Mouse (Mus musculus) limb, embryonic 12.5 days (tissue): Measurements from ENCODE around the gene Sh3bgrl2. TPM values are rescaled to one million over a fixed set of nuclear protein-coding genes. Genes with fewer than 3 reads are reported as not detected.

ENCODE experiments used
- ATAC-seq: fragments of 200-750 bp; cut with Nextera tagmentation; 2 replicates; pipeline ENCODE4 v1.8.0; 2017; ENCODE audit warnings: low read depth, moderate TSS enrichment; ENCODE audit not compliant: insufficient number of reproducible peaks, insufficient read depth, low FRiP score, low TSS enrichment
- H3K27ac ChIP-seq: fragments of 300-500 bp; sonication (generic); 2 replicates; pipeline ENCODE4 v1.5.1; 2016; ENCODE audit warnings: mild to moderate bottlenecking, moderate library complexity
- H3K27me3 ChIP-seq: fragments of 300-500 bp; sonication (generic); 2 replicates; pipeline ENCODE4 v1.6.1; 2016; ENCODE audit warnings: mild to moderate bottlenecking, moderate library complexity
- H3K36me3 ChIP-seq: fragments of 300-500 bp; sonication (generic); 2 replicates; pipeline ENCODE4 v1.6.1; 2016; ENCODE audit warnings: mild to moderate bottlenecking, moderate library complexity
- H3K4me1 ChIP-seq: fragments of 300-500 bp; sonication (generic); replicated peaks from 2 replicates; pipeline ENCODE4 v1.6.1; 2016
- H3K4me2 ChIP-seq: fragments of 300-500 bp; sonication (generic); 2 replicates; pipeline ENCODE4 v1.6.1; 2016; ENCODE audit warnings: mild to moderate bottlenecking, moderate library complexity
- H3K4me3 ChIP-seq: fragments of 300-500 bp; sonication (generic); replicated peaks from 2 replicates; pipeline ENCODE4 v1.5.1; 2016; ENCODE audit warnings: mild to moderate bottlenecking
- H3K9ac ChIP-seq: fragments of 300-500 bp; sonication (generic); replicated peaks from 2 replicates; pipeline ENCODE4 v1.6.1; 2016; ENCODE audit warnings: mild to moderate bottlenecking, moderate library complexity
- H3K9me3 ChIP-seq: fragments of 300-500 bp; sonication (generic); 2 replicates; pipeline ENCODE4 v1.6.1; 2016; ENCODE audit warnings: mild to moderate bottlenecking, moderate library complexity
- WGBS: fragments of 180-500 bp; shearing (Covaris S2); methylation state at CpG from one replicate; pipeline ENCODE4 v1.1.7; 2016; 5-methylcytosine and 5-hydroxymethylcytosine counted together
- polyA plus RNA-seq: library from polyadenylated mRNA; unstranded; fragments of >200 nt; fragmentation: Nextera tagmentation; extraction: Ambion mirVana; gene quantifications from 2 replicates; pipeline ENCODE4 v1.2.1, GENCODE M21; 2016

Gene Sh3bgrl2
- polyA plus RNA-seq, 1 experiment from 2014 or later, result 9.6 TPM

- H3K9me3 ChIP-seq, result no peaks in the 10 kb centered on the region
- no peaks in the 10 kb centered on the region for H3K27me3 ChIP-seq
- no peak overlapping the region for H3K4me3 ChIP-seq
- H3K36me3 ChIP-seq, result no peaks in the 10 kb centered on the region
- 80% methylated on average over 4 of the region's 4 CpGs for WGBS
- H3K4me1 ChIP-seq, result peaks cover 66% of the 10 kb centered on the region
- H3K4me2 ChIP-seq, result no peak overlapping the region
- no peak overlapping the region for H3K9ac ChIP-seq
- no peak for ATAC-seq
- H3K27ac ChIP-seq, result no peak overlapping the region
Observed at GRCm38 (mm10) chr9:83575403-83575802, 27.3 kb downstream of the Sh3bgrl2 start.

DNA sequence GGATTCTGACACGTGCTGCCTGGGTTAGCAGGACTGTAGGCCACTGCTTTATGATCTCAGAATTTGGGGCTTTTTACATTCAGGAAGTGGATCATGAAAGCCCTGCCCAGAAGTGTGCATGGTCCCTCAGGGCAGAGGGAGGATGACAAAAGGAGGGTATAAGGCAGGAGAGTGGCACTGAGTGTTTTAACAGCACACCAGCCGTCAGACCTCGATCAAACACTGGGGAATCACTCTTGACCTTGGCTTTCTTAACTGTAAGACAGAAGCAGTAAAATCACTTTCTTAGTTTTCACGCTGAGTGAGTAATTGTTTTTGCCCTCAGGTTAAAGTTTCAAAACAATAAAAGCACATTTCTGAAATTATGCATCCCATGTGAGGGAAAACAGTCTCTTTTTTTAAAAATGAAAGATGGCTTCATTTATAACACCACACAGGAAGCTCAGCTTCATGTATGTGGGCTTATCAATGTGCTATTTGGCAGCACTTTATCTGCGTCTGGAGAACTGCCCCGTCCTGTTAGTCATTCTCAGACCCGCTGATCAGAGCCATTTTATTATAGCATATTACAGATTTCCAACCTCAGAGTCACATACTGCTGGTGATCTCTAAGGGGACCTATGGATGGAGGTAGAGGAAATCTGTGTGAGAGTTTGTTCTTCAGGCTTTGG lies 28.0 kb downstream of the Sh3bgrl2 start:
- Histone ChIP-seq H3K36me3 (no peaks in the 10 kb centered on the region), H3K4me1 (peaks cover 59% of the 10 kb centered on the region), H3K4me2 (no peak overlapping the region), H3K4me3 (no peak overlapping the region), H3K9me3 (no peaks in the 10 kb centered on the region), H3K9ac (no peak overlapping the region), H3K27me3 (no peaks in the 10 kb centered on the region), H3K27ac (peak overlapping the region; percentile 30; the same call in 1 of the 2 replicates)
- ATAC-seq, result no peak
- 40% methylated on average over 7 of the region's 7 CpGs for WGBS

- H3K9me3 ChIP-seq, result no peaks in the 10 kb centered on the region
- peaks cover 57% of the 10 kb centered on the region for H3K4me1 ChIP-seq
- H3K4me3 ChIP-seq, result no peak overlapping the region
- H3K9ac ChIP-seq, result no peak overlapping the region
- H3K27ac ChIP-seq, result no peak overlapping the region
- no peaks in the 10 kb centered on the region for H3K36me3 ChIP-seq
- ATAC-seq, result no peak
- 37% methylated on average over 3 of the region's 3 CpGs for WGBS
- H3K4me2 ChIP-seq, result no peak overlapping the region
- H3K27me3 ChIP-seq, result no peaks in the 10 kb centered on the region
Observed at GRCm38 (mm10) chr9:83576689-83577057, 28.5 kb downstream of the Sh3bgrl2 start.

GRCm38 (mm10) chr9:83577260-83577659 lies 29.1 kb downstream of the Sh3bgrl2 start:
- peaks cover 59% of the 10 kb centered on the region for H3K4me1 ChIP-seq
- ATAC-seq, result no peak
- no peaks in the 10 kb centered on the region for H3K36me3 ChIP-seq
- H3K27ac ChIP-seq, result 0 out of 2 replicates have a peak overlapping the region, but pooled peaks have one; percentile 35
- no peaks in the 10 kb centered on the region for H3K9me3 ChIP-seq
- no peak overlapping the region for H3K4me3 ChIP-seq
- H3K27me3 ChIP-seq, result no peaks in the 10 kb centered on the region
- no peak overlapping the region for H3K9ac ChIP-seq
- WGBS, result 87% methylated on average over 7 of the region's 7 CpGs
- H3K4me2 ChIP-seq, result no peak overlapping the region

DNA sequence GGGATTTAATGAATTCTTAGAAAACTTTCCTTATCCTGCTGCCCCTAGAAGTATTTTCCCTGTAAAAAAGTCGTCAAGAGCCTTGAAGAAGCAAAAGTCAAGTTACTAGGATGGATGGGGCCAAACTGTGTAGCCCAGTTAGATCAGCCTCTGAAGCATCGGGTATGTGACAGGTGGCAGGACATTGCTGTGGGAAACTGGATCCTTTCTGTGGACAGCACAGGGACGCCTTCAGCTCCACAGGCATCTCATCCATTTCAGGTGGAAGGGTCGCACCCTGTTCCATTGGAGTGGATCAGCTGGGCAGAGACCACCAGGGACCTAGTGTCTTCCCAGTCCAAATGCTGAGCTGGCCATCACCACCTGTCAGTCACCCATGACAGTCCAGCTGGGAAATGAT lies 30.9 kb downstream of the Sh3bgrl2 start:
- H3K9ac ChIP-seq, result no peak overlapping the region
- H3K9me3 ChIP-seq, result no peaks in the 10 kb centered on the region
- H3K27ac ChIP-seq, result no peak overlapping the region
- H3K4me1 ChIP-seq, result peaks cover 54% of the 10 kb centered on the region
- ATAC-seq, result no peak
- no peaks in the 10 kb centered on the region for H3K36me3 ChIP-seq
- H3K4me2 ChIP-seq, result no peak overlapping the region
- H3K27me3 ChIP-seq, result no peaks in the 10 kb centered on the region
- no peak overlapping the region for H3K4me3 ChIP-seq
- 77% methylated on average over 4 of the region's 4 CpGs for WGBS

DNA sequence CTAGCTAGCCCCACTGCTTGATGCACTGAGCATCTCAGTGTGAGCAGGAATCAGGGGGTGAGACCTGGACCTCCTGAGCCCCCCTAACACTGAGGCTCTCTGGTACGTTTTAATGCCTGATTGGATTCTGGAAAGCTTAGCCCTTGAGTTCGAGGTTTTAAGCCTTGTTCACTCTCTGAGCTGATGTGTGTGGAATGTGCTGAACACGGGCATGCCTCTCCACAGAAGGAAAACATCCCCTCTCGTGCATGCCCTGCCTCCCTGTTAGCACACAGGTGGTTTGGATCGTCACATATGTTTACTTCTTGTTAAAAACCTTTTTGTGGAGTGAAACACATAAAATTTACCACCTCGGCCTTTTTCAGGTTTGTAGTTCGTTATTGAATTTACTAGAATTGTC lies 34.6 kb downstream of the Sh3bgrl2 start:
- no peak overlapping the region for H3K9ac ChIP-seq
- H3K4me2 ChIP-seq, result no peak overlapping the region
- no peaks in the 10 kb centered on the region for H3K36me3 ChIP-seq
- no peaks in the 10 kb centered on the region for H3K9me3 ChIP-seq
- no peaks in the 10 kb centered on the region for H3K27me3 ChIP-seq
- 26% methylated on average over 7 of the region's 7 CpGs for WGBS
- H3K4me3 ChIP-seq, result no peak overlapping the region
- no peak for ATAC-seq
- H3K4me1 ChIP-seq, result peaks cover 34% of the 10 kb centered on the region
- peak overlapping the region; percentile 50; the same call in 1 of the 2 replicates for H3K27ac ChIP-seq

- Histone ChIP-seq H3K27me3 (no peaks in the 10 kb centered on the region), H3K9ac (no peak overlapping the region), H3K4me2 (no peak overlapping the region), H3K36me3 (no peaks in the 10 kb centered on the region), H3K4me1 (peaks cover 52% of the 10 kb centered on the region), H3K9me3 (no peaks in the 10 kb centered on the region), H3K27ac (no peak overlapping the region), H3K4me3 (no peak overlapping the region)
- ATAC-seq, result no peak
- WGBS, result 67% methylated on average over 17 of the region's 17 CpGs
Observed at GRCm38 (mm10) chr9:83586316-83587050, 38.4 kb downstream of the Sh3bgrl2 start.

DNA sequence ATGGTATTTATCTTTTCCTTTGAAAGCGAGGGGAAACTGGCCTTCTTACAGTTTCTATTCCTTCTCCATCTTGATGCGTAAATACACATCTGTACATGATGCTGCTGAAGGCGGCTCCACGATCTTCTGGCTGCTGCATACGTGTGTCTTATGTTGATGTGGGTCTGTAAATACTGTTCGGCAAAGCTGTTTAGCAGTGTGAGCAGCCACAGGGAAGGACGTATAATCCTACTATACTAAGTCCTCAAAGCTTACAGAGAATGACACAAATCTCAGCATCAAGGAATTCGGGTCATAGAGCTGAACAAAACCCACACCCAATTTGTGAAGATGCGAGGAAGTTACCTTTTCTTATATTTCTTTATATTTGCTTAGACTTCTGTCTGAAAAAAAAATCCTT lies 39.0 kb downstream of the Sh3bgrl2 start:
- no peaks in the 10 kb centered on the region for H3K36me3 ChIP-seq
- no peaks in the 10 kb centered on the region for H3K27me3 ChIP-seq
- H3K27ac ChIP-seq, result no peak overlapping the region
- H3K4me1 ChIP-seq, result peaks cover 50% of the 10 kb centered on the region
- no peak overlapping the region for H3K4me3 ChIP-seq
- 87% methylated on average over 9 of the region's 9 CpGs for WGBS
- H3K4me2 ChIP-seq, result no peak overlapping the region
- no peaks in the 10 kb centered on the region for H3K9me3 ChIP-seq
- H3K9ac ChIP-seq, result no peak overlapping the region
- ATAC-seq, result no peak

- no peak overlapping the region for H3K27ac ChIP-seq
- no peak overlapping the region for H3K4me3 ChIP-seq
- H3K4me2 ChIP-seq, result no peak overlapping the region
- no peaks in the 10 kb centered on the region for H3K36me3 ChIP-seq
- H3K4me1 ChIP-seq, result peaks cover 37% of the 10 kb centered on the region
- H3K9ac ChIP-seq, result no peak overlapping the region
- no peaks in the 10 kb centered on the region for H3K9me3 ChIP-seq
- no peaks in the 10 kb centered on the region for H3K27me3 ChIP-seq
- no peak for ATAC-seq
- WGBS, result 79% methylated on average over 2 of the region's 2 CpGs
Observed at GRCm38 (mm10) chr9:83589063-83589462, 40.9 kb downstream of the Sh3bgrl2 start.

GRCm38 (mm10) chr9:83589680-83590467 lies 41.7 kb downstream of the Sh3bgrl2 start:
- H3K4me2 ChIP-seq, result 0 out of 2 replicates have a peak overlapping the region, but pooled peaks have one; percentile 2
- no peaks in the 10 kb centered on the region for H3K9me3 ChIP-seq
- 0 out of 2 replicates have a peak, but pooled peaks have one; percentile 52 for ATAC-seq
- peak overlapping the region; percentile 75 for H3K27ac ChIP-seq
- H3K4me3 ChIP-seq, result no peak overlapping the region
- peaks cover 37% of the 10 kb centered on the region for H3K4me1 ChIP-seq
- H3K27me3 ChIP-seq, result no peaks in the 10 kb centered on the region
- no peaks in the 10 kb centered on the region for H3K36me3 ChIP-seq
- H3K9ac ChIP-seq, result 0 out of 2 replicates have a peak overlapping the region, but pooled peaks have one; percentile 18
- WGBS, result 45% methylated on average over 14 of the region's 14 CpGs

GRCm38 (mm10) chr9:83591848-83592456 lies 43.8 kb downstream of the Sh3bgrl2 start:
- 79% methylated on average over 10 of the region's 10 CpGs for WGBS
- Histone ChIP-seq H3K27ac (no peak overlapping the region), H3K4me1 (peaks cover 30% of the 10 kb centered on the region), H3K27me3 (no peaks in the 10 kb centered on the region), H3K36me3 (no peaks in the 10 kb centered on the region), H3K9me3 (no peaks in the 10 kb centered on the region), H3K9ac (no peak overlapping the region), H3K4me2 (no peak overlapping the region), H3K4me3 (no peak overlapping the region)
- no peak for ATAC-seq
